8 mouse cellular contexts compared by ENCODE assay signal in the genomic region with DNA sequence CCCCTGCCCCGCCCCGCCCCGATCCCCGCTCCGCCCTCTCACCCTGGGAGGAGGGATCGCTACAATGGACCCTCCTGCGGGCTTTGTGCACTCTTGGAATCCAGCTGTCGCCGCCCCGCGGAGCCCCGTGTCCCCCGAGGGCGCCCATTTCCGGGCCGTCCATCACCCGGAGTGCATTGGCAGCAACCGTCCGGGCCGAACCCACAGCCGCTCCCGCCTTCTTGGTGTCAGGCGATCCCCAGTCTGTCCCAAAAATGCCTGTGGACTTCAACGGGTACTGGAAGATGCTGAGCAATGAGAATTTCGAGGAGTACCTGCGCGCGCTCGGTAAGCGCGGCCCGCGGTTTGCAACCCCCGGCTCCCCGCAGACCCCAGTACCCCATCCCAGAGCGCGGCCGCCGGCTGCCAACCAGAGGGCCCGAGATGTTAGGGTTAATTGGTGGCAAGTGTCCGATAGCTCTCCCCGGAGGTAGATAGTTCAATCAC. TPM values are rescaled to one million over a fixed set of nuclear protein-coding genes. Genes with fewer than 3 reads are reported as not detected.
DNase-seq lines count a peak whose midpoint lies in the region; ATAC-seq and TF ChIP-seq lines count a peak whose summit lies in the region.

No protein-coding gene starts in this region.

- DNase-seq in thymus, postnatal 0 days (ENCODE audit: low spot score): peak; percentile 6
- no peak for DNase-seq in thymus, postnatal 25 days
- DNase-seq in forelimb bud, embryonic 11.5 days (ENCODE audit: low read depth, low spot score): peak; percentile 53
- DNase-seq in liver, adult 2 months (ENCODE audit: extremely low read depth, low read depth, low spot score): no peak
- no peak for DNase-seq in midbrain, postnatal 0 days (ENCODE audit: low spot score)
- DNase-seq in yolk sac, embryonic 10.5 days (ENCODE audit: low spot score): peak; percentile 80
- no peak for DNase-seq in layer of hippocampus, adult 18-20 months (ENCODE audit: low spot score in 2 of 2)

- H3K27me3 ChIP-seq in hindbrain, embryonic 13.5 days: peaks cover 53% of the 10 kb centered on the region
- no peaks in the 10 kb centered on the region for H3K27me3 ChIP-seq in liver, adult 2 months (ENCODE audit: control insufficient read depth, insufficient read depth, low read length)
- H3K27me3 ChIP-seq in midbrain, postnatal 0 days (ENCODE audit: insufficient read depth, low read length): peaks cover 4% of the 10 kb centered on the region; the same call in 1 of the 2 replicates

- H3K4me1 ChIP-seq in hindbrain, embryonic 13.5 days (replicated peaks): peaks cover 59% of the 10 kb centered on the region
- peaks cover 21% of the 10 kb centered on the region for H3K4me1 ChIP-seq in liver, adult 2 months (ENCODE audit: control insufficient read depth, insufficient read depth, low read length)
- no peaks in the 10 kb centered on the region; the same call in 1 of the 2 replicates for H3K4me1 ChIP-seq in midbrain, postnatal 0 days (ENCODE audit: insufficient read depth, low read length)

- peak; percentile 65 for ATAC-seq in hindbrain, embryonic 13.5 days (ENCODE audit: low FRiP score)
- peak; percentile 42; the same call in 1 of the 2 replicates for ATAC-seq in midbrain, postnatal 0 days (ENCODE audit: low FRiP score)

- 0 out of 2 replicates have a peak, but pooled peaks have one; percentile 21 for TF ChIP-seq POLR2A in liver, adult 2 months (IDR thresholded peaks at IDR 0.05; ENCODE audit: extremely low read depth, insufficient read depth, low read length)

- no peaks in the 10 kb centered on the region for H3K36me3 ChIP-seq in hindbrain, embryonic 13.5 days
- H3K36me3 ChIP-seq in liver, adult 2 months (ENCODE audit: control insufficient read depth, insufficient read depth, low read length): no peaks in the 10 kb centered on the region
- H3K36me3 ChIP-seq in midbrain, postnatal 0 days (ENCODE audit: insufficient read depth, low read length): no peaks in the 10 kb centered on the region

- peak overlapping the region; percentile 80 for H3K9ac ChIP-seq in hindbrain, embryonic 13.5 days
- peak overlapping the region; percentile 57 for H3K9ac ChIP-seq in liver, adult 2 months (ENCODE audit: low read depth, low read length)
- peak overlapping the region; percentile 42 for H3K9ac ChIP-seq in midbrain, postnatal 0 days (replicated peaks; ENCODE audit: low read length, poor library complexity, severe bottlenecking)

- WGBS in hindbrain, embryonic 13.5 days: under 1% methylated on average over 42 of the region's 42 CpGs
- under 1% methylated on average over 40 of the region's 42 CpGs for WGBS in liver, adult 2 months
- WGBS in midbrain, postnatal 0 days: 1% methylated on average over 37 of the region's 42 CpGs

- no peaks in the 10 kb centered on the region for H3K79me2 ChIP-seq in liver, adult 2 months (ENCODE audit: control insufficient read depth, insufficient read depth, low read length)

- TF ChIP-seq CTCF in liver, adult 2 months (IDR thresholded peaks at IDR 0.05; ENCODE audit: low read depth, low read length): no peak
- no peak for TF ChIP-seq CTCF in midbrain, postnatal 0 days (IDR thresholded peaks at IDR 0.05)

- H3K4me2 ChIP-seq in hindbrain, embryonic 13.5 days: peak overlapping the region; percentile 82
- H3K4me2 ChIP-seq in midbrain, postnatal 0 days (ENCODE audit: low read depth, low read length, poor library complexity, severe bottlenecking): peak overlapping the region; percentile 64

- H3K4me3 ChIP-seq in hindbrain, embryonic 13.5 days: peak overlapping the region; percentile 52
- H3K4me3 ChIP-seq in liver, adult 2 months (ENCODE audit: insufficient read depth, low read depth, low read length): peak overlapping the region; percentile 84
- peak overlapping the region; percentile 39 for H3K4me3 ChIP-seq in midbrain, postnatal 0 days (ENCODE audit: low read depth, low read length)

- no peaks in the 10 kb centered on the region for H3K9me3 ChIP-seq in hindbrain, embryonic 13.5 days
- no peaks in the 10 kb centered on the region for H3K9me3 ChIP-seq in midbrain, postnatal 0 days (ENCODE audit: low read length)

- H3K27ac ChIP-seq in hindbrain, embryonic 13.5 days: peak overlapping the region; percentile 55
- no peak overlapping the region for H3K27ac ChIP-seq in liver, adult 2 months (replicated peaks; ENCODE audit: insufficient read depth, low read depth, low read length)
- H3K27ac ChIP-seq in midbrain, postnatal 0 days (ENCODE audit: low read depth, low read length): no peak overlapping the region

RNA-seq across cellular contexts. Expression of a gene that starts 2.0 kb away (rescaled TPM):
- 11.0 and 11.3 TPM in 2 replicates for polyA plus RNA-seq in thymus, postnatal 0 days (2015; fragmentation: Nextera tagmentation; extraction: Ambion mirVana)
- polyA plus RNA-seq in hindbrain, embryonic 13.5 days (2015; fragmentation: Nextera tagmentation; extraction: Ambion mirVana): 66.7 and 67.4 TPM in 2 replicates
- total RNA-seq in liver, adult 2 months (2014; rRNA removed): 10.7 and 25.2 TPM in 2 replicates
- 7.1 and 11.5 TPM in 2 replicates for polyA plus RNA-seq in liver, adult 2 months (2012; rRNA removed)
- 10.5 and 11.5 TPM in 2 replicates for total RNA-seq in midbrain, postnatal 0 days (2014; rRNA removed)
- 27.6 and 30.0 TPM in 2 replicates for polyA plus RNA-seq in midbrain, postnatal 0 days (2015; fragmentation: Nextera tagmentation; extraction: Ambion mirVana)
- 1 to 10 TPM; 5.0 to 5.4 TPM for total RNA-seq in layer of hippocampus, adult 18-20 months (2021)

Comparison
In these comparisons a context has a peak if more than half of its experiments do, and no peak if none do; other contexts are left out.
1. DNase-seq: peak in thymus, postnatal 0 days (single experiment), forelimb bud, embryonic 11.5 days (single experiment) and yolk sac, embryonic 10.5 days (single experiment); none in thymus, postnatal 25 days (single experiment), liver, adult 2 months (single experiment), midbrain, postnatal 0 days (single experiment) and layer of hippocampus, adult 18-20 months (0 of 2).
2. Peak in every context shown above with its lines, with median percentiles within 50 percentile points of each other: H3K4me3 ChIP-seq and H3K9ac ChIP-seq.